Comparison of ENCODE assay signal across 15 mouse cellular contexts in genomic region chr12:73580811-73581210, GRCm38 (mm10). TPM values are rescaled to one million over a fixed set of nuclear protein-coding genes. Genes with fewer than 3 reads are reported as not detected.
"Had no signal": no experiment of that assay in that cellular context is flagged by ENCODE, and none has a peak within 500 bp of the region (broad histone marks: within the 10 kb centered on the region; RNA-seq: fewer than 3 reads in every experiment).

No protein-coding gene starts in this region.

- ATAC-seq: liver, embryonic 12.5 days; midbrain, embryonic 13.5 days; midbrain, embryonic 16.5 days had no signal

- DNase-seq: kidney, adult 18-20 months; kidney, adult 9 months; kidney, postnatal 25 days; layer of hippocampus, adult 9-11 months; liver; lung, adult 18-20 months; lung, postnatal 10 days; lung, postnatal 36 days; retina, postnatal 1 day; right cerebral cortex, postnatal 25 days; spleen, adult 18-20 months had no signal

RNA-seq across cellular contexts. Expression of gene Tmem30b, which starts 34.6 kb away (rescaled TPM):
- polyA plus RNA-seq: myocyte had no signal
